Mouse (Mus musculus) kidney, postnatal 25 days (tissue): ENCODE measurements around the gene 2310033P09Rik.

Experiments used
- DNase-seq, 2 experiments: peaks; one replicate each; pipeline ENCODE4 v3.0.0; 2021; ENCODE audit warnings: mixed read lengths in 2 of 2

2310033P09Rik gene

GRCm38 (mm10) chr11:59208153-59208831 lies at the start of gene 2310033P09Rik:
Gene 2310033P09Rik (plus strand): TSS chr11:59208321.
- peak; percentile 91 to 95 for DNase-seq

- DNase-seq, result no peak
Measured at GRCm38 (mm10) chr11:59159099-59159498, 49.0 kb upstream of the 2310033P09Rik start.

- no peak for DNase-seq
Measured at GRCm38 (mm10) chr11:59159558-59159957, 48.6 kb upstream of the 2310033P09Rik start.

DNA sequence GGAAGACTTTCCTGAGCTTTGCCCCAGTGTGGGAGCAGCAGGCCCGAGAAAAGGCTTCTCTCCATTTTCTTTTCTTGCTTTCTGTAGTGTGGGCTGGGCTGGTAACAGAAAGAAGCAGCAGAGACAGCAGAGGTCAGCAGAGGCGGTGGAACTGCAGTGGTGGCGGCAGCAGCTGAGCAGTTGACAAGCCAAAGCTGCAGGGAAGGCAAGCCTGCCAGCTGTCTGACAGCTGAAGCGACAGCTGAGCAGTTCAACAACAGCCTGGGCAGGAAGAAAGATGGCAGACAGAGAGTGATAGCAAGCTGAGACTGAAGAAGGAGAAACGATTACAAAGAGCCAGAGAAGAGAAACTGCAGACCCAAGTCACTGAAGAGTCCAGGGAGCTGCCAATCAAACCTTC lies 46.7 kb upstream of the 2310033P09Rik start:
- no peak for DNase-seq

DNA sequence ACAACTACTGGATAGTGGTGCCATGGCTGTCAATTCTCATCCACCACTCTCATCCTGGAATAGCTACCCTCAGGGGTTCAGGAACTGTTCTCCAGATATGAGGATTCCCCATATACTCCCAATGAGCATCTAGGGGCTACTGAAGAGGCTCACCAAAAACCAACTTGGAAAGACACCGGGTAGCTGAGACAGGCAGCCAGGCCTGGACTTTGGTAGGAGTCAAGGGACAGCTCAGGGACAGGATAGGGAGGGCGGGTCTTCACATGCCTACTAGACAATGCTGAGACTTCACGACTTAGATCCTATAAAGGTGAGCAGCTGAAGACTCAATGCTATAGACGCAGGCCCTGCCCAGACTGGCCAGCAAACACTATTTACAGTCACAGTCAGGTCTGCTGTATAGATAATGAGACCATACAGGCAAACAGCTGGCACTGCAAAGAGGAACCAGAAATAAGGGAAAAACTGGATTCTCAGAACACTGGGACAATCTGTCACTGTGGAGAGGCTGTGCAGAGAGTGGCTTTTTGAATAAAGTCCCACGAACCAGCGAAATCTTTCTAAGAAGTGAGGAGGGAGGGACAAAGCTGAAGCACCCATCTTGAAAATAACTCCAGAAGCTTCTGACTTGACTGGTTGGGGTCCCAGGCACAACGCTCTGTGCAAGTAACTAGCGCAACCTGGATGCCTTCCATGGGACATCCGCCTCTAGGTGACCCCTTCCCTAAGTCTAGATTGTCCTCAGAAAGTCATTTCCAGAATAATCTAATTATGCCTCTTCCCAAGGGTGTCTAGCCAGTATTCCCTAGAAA lies 45.5 kb upstream of the 2310033P09Rik start:
- DNase-seq, result no peak

DNA sequence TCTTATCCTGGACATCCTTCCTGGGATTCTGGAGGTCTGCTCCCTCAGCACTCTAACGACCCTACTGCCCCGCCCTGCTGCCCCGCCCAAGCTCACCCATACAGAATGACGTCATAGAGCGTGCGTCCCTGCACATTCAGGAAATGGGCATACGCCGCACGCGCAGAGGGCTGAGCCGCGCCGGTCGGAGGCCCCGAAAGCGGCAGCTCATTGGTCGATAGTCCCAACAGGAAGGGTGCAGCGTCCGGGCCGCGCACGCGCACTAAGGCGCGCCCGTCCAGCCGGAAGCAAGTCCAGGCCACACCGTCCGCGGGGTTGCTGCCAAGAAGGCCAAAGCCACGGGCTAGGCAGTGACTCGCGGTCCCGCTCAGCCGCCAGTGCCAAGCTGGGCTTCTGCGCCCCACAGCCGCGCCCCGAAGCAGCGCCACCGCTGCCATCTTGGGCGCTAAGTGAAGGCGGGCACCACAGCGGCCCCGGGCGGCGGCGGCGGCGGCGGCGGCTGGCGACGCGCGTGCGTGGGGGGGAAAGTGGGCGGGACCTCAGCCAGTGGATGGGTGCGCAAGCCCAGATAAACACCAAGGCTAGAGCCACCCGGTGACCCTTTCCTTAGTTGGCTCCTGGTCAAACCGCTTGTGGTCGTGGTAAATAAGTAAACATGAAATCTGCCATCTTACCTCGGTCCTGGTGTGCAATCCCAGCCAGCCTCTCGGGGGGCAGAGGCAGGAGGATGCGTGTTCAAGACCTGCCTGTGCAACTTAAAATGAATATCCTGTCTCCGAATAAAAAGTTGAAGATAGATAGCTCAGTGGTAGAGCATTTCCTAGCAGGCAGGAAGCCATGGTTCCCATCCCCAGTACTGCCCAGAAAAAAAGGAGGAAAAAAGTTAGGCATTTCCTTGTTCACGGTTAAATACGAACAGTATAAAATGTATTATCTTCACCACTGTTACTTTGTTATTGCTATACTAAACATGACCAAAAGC lies 44.6 kb upstream of the 2310033P09Rik start, which contains the start of gene Iba57:
Gene Iba57, minus strand, starts transcription at position 485 of the 982 bp plus-strand sequence.
- DNase-seq, result peak; percentile 98 to 100

- DNase-seq, result no peak
Measured at GRCm38 (mm10) chr11:59164384-59164783, 43.7 kb upstream of the 2310033P09Rik start.

GRCm38 (mm10) chr11:59165616-59166241 lies 42.4 kb upstream of the 2310033P09Rik start:
- DNase-seq, result no peak

DNA sequence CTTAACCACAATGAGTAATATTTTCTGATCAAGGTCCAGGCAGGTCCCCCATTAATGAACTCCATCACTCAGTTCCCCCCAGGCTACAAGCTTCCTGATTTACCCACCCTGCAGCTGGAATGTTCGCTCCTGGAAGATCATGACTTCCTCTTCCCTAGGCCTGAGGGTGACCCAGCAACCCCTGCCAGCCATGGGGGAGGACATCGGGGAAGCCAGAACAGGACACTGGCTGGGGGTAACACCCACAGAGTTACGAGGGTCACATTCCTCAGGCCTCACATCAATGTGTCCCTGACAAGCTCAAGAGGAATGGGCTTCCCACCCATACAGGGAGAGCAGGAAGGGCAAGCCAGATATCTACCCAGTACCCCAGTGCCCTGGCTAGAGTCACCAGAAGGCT lies 38.3 kb upstream of the 2310033P09Rik start:
- DNase-seq, result peak in 1 of 2 experiments; percentile 35

DNA sequence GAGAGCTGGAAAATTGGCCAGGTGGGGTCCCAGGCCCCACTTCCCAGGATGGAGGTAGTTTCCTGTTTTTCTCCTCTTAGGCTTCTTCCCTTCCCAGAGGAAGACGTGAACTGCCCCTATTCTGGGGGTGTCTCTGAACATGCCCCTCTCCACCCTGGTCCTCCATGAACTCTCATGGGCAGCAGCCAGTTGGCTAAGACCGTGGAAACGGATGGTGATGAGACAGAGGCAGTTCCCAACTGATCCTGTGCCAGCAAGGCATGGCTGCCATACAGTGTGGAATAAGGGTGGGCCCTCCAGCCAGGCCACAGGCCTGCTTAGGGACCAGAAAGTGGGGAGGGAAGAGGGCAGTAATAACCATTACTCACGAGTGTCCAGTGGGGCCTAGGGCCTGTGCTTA lies 37.6 kb upstream of the 2310033P09Rik start:
- DNase-seq, result no peak

DNA sequence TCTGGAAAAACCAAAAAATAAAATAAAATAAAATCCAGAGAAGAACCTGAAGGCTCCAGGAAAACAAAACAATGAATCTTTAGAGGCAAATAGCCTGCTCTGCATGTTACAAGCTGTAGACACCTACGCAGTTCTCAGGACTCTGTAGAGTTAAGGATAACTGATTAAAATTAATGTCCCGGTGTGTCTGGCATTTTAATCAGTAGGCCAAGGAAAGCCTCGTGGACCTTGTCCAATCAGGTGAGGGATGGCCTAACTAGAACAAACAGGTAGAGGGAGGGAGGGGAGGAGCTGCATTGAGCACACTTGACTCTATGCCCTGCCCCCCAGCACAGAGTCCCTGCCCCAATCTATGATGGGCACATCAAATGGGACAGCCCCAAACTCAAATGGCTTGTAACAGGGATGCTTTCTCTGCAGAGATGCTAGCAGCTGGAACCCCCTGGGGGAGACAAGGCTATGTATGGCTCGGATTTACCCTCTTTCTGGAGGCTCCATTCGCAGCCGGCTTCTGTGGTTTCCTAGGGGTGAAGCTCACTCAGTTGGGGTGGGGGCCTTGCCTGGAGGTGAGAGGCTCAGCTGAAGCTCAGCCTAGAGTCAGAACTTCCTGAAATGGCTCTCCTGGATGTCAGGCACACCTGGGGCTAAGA lies 33.8 kb upstream of the 2310033P09Rik start:
- DNase-seq, result peak; percentile 24 to 61

- no peak for DNase-seq
Measured at GRCm38 (mm10) chr11:59176475-59176874, 31.6 kb upstream of the 2310033P09Rik start.

DNA sequence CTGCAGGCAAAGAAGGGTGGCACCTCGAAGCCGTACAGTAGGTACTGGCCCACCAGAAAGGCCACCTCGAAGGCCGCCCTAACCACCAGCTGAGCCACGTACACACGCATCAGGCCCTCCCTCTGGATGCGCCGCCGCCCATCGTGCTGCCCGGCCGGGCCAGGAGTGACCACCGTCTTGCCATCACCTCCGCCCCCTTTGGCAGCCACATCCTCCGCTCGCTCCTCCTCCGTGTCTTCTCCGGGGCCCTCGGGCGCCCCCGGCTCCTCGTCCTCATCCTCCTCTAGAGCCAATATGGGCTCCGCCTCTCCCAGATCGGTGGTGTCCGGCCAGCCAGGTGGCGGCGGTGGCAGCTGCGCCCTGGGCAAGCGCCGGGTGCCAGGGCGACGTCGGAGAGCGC lies 31.2 kb upstream of the 2310033P09Rik start:
- no peak for DNase-seq

DNA sequence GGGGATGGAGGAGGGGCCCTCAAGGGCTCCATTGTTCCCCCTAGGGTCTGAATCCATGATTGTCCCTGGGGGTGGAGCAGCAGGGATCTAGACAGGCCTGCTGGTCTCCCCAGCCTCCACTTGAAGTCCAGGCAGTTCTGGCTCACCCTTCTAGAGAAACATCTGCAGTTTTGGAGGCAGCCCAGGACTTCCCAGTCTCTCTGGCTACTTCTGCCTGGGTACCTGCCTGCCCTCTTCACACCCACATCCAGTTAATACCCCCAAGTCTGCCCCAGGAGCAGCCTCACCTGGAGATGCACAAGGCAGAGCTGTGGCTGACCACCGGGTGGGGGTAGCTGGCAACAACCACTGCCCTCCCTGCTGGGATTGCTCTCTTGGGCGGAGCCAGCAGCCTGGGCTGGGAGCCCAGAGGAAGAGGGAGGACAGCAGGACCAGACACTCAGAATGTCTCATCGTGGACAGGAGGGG lies 25.2 kb upstream of the 2310033P09Rik start, which contains the start of gene Gjc2:
Gene Gjc2, minus strand, starts transcription at position 350 of the 468 bp plus-strand sequence.
- peak; percentile 46 to 74 for DNase-seq

DNA sequence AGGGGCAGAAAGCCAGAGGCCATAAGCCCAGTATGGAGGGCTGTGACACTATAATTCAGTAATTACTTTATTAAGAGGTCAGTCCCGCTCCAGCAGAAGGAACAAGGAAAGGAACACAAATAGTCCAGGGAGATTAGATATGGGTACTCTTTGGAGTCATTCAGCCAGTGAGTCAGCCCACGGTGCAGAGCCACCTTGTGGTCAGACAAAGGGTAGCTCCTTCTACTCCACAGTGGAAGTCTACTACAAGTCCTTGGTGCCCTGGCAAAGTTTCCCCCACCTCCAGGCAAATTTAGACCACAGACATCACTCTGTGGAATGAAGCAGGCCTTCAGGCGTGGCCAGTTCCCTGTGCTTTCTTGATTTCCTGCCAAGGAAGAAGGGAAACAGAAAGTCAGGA lies 24.3 kb upstream of the 2310033P09Rik start:
- peak; percentile 72 to 77 for DNase-seq

DNA sequence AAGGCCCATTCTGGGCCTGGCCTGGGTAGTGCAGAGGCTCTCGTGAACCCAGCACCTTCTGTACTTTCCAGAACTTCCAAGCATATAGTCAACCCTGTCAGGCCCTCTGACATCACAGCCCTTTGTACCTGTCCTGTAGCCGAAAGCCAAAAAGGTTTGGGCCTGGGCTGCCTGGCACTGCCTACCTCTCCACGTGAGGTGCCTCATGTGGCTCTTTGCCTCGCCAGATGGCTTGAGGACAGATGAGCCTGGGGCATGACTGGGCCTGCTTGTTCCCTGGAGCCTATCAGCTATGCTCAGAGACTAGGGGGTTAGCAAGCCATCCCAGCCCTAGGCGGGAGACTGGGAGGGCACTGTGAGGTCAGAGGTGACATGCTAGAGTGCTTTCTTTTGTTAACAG lies 22.6 kb upstream of the 2310033P09Rik start:
- no peak for DNase-seq

- DNase-seq, result no peak
Measured at GRCm38 (mm10) chr11:59187706-59188105, 20.4 kb upstream of the 2310033P09Rik start.

DNA sequence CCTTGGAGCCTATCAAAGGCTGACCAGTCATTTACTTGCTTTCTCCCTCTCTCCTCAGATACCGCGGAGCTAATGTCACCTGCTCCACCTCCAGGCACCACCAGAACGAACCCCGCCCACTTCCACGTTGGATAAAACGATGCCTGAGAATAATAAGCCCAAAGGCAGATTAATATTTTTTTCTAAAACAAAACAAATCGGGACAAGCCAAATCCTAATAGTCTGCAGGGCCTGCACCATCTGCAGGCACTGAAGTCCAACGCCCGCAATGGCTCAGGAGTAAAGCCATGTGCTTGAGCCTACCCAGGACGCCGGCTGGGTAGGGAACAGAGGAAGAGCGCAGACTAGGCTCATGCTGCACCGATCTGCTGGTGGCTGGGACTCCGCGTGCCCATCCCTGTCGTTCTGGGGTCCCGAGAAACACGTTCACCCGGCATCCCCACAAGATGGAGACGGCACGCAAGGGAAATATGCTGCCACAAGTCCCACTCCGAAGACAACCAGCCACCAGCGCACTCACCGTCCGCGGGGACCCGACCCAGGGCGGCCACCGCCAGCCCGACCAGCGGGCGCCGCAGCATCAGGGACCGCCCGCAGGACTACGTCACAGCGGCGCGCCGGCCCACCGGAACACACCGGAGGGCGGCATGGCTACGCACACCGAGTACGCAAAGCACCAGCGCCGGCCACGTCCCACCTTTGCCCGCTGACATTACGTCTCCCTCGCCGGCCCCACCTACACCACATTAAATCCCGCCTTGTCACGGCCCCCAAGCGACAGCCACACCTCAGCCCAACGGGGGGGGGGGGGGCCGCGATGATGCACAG lies 16.7 kb upstream of the 2310033P09Rik start:
- peak; percentile 93 to 97 for DNase-seq

DNA sequence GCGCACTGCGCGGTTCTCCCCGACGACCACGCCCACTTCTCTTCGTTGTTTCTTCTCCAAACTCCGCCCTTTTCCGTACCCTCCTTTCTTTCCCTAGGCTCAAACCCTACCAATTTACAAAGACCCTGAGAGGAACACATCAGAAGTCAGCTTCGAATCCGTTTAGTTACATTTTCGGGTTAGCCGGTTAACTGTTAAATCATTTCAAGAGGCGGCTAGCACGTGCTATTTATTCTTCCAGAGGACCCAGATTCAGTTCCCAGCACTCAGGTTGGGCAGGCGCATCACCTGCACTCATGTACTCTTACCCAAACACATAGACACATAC lies 16.1 kb upstream of the 2310033P09Rik start, which contains the start of gene Guk1:
Gene Guk1, minus strand, starts transcription at position 154 of the 328 bp plus-strand sequence.
- DNase-seq, result no peak

DNA sequence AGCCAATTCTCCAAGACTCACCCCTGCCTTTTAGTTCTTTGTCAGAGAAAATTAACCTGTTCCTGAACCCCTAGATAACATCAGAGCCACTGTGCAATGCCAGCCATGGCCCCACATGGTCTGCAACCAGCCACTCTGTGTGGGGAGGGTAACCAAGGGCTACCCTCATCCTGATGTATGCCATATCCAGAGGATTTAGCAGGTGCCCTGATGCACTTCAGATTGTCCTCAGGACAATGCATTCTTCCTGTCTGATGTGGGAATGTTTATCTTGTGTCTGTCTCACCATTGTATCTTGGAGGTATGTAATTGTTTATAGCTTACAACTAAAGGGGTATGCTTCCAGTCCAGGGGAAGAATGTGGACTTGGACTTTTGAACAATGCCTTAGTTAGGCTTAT lies 11.9 kb upstream of the 2310033P09Rik start:
- no peak for DNase-seq
